Mouse (Mus musculus) lung, postnatal 10 days (tissue): ENCODE measurements around the gene Nsa2.

ENCODE experiments used
- DNase-seq: peaks from one replicate; pipeline ENCODE4 v3.0.0; 2021

Nsa2 gene

DNA sequence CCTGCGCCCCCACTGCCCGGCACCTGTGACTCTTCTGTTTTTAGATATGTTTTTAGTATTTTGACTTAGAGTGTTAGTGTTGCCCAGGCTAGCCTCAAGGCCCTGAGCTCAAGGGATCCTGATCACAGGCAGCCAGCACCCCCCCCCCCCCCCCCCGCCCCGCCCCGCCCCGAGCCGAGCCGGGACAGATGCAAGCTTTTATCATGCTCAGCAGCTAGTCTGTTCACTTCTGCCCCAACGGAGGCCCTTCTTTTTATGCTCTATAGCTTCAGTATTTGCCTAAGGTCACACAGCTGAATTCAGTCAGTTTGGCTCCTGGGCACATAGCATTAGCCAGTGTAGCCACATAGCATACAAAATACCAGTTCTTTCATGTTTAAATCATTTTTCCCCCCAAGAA, 51.4 kb downstream of the Nsa2 start:
- no peak for DNase-seq

DNA sequence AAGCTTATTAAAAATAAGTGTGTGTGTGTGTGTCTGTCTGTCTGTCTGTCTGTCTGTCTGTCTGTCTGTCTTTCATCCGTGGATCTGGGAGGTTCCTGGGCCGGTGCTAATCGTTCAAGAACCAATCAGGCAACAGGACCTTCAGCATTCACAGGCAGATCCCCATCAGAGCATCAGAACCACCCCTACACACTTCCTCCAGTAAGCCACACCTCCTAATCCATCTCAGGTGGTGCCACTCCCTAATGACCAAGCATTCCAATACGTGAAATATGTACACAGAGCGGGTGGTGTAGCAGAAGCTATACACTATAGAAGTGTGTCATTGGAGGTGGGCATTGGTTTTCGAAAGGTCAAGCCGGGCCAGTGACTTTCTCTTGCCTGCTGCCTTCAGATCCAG, 55.3 kb downstream of the Nsa2 start:
- no peak for DNase-seq

DNA sequence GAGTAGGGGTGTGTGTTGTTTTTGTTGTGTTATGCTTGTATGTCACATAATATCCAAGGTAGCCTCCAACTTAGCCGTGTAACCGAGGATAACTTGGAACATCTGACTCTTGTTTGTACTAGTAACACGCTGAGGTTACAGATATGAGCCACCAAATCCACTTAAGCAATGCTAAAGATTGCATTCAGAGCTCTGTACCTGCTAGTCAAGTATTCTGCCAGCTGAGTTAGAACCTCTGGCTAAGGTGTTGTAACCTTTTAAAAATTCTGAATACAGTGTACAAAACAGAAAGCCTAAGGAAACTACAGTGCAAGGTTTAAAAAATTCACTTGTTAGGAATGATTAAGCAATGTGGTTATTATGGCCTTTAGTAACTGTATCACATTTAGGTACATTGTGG, 57.1 kb downstream of the Nsa2 start:
- no peak for DNase-seq

DNA sequence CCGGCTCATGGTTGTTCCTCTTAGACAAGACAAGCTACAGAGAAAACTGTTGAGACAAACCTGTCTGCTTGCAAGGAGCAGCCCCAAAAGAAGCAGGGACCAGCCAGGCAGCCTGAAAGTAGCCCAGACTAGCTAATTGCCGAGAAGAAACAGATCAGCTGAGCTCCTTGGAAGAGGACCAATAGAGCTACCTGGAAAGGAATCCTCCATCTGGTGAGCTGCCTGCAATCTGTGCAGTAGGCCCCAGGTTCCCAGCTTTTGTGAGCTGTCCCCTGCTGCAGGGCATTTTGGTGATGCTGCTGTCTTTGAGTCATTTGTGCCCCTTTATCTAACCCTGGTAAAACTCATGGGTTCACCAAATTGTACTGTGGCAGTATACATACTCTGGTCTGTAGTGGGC, 57.5 kb downstream of the Nsa2 start:
- DNase-seq: no peak
